Mouse (Mus musculus) adipocyte (in vitro differentiated cells): ENCODE measurements at regions not wholly inside any gene's neighbourhood (a gene's known extent, or its start where the extent isn't known, plus 50 kb on each side); places are given as distances from the start of the nearest gene placed in this dataset.
"Not testable (repeated sequence)": the region's sequence is repeated elsewhere in the genome, so short reads cannot be mapped to it uniquely, and the experiment has no call there.

ENCODE experiments used
- DNase-seq: peaks from one replicate; pipeline ENCODE4 v3.0.0-alpha.2; 2016; ENCODE audit warnings: low spot score

DNA sequence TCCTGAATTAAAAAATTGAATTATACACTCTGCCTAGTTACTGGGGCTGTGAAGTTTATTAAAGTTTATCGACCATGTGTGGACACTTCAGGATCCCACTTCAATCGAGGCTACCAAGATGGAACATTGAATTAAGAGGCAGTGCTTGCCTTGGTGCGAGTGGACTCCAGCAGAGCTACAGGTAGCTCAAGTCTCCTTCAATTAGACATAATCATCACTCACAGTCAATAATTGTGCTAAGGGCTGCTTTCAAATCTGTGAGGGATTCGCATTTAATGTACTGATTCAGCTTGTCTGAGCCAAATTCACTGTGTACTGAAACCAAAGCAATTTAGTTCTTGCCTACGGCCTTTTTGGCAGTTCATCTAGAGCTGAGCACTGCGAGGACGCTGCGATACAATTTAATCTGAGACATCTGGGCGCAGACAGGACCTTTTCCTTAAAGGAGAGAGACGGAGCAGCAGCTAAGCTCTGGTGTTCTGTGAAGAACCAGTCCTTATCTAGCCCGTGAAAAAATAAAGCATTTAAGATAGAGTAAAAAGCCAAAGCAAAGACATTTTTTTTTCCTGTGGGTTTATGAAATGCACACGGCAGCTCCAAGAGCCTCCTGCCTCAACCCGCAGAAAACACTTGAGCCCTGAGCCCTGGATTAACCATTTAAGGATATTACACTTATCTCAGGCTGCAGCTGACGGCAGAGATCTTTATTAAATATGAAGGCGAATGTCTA lies 220.8 kb upstream of the Irx1 start:
- DNase-seq = no peak

DNA sequence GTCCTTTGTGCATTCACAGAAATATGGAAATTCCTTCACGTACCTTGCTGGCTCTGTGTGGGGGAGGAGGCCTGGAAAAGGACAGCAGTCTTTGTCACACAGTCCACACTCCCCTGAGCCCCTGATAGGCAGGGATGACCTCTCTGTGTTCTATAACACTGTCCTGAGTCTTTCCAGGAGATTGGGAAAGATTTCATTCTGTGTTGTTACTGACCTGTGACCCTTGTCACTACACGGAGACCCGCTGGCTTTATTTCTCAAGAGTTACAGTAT lies 221.3 kb upstream of the Irx1 start:
- no peak for DNase-seq

DNA sequence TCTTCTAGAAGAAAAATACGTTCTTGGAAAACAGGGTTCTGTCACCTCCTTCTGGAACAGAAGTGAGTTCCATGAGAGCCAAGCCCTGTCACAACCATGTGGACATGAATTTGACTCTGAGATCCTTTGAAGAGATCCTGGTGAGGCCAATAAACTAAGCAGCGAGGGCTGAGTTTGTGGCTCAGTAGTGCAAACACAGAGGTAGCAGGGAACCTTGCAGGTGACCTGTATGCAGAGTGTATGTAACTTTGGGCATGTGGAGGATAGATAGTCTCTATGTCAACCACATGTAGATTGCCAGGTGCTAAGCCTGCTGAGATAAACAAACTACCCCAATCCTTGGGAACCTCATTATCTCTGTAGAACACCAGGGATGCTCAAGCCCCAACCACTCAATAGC lies 232.4 kb upstream of the Irx1 start:
- no peak for DNase-seq

DNA sequence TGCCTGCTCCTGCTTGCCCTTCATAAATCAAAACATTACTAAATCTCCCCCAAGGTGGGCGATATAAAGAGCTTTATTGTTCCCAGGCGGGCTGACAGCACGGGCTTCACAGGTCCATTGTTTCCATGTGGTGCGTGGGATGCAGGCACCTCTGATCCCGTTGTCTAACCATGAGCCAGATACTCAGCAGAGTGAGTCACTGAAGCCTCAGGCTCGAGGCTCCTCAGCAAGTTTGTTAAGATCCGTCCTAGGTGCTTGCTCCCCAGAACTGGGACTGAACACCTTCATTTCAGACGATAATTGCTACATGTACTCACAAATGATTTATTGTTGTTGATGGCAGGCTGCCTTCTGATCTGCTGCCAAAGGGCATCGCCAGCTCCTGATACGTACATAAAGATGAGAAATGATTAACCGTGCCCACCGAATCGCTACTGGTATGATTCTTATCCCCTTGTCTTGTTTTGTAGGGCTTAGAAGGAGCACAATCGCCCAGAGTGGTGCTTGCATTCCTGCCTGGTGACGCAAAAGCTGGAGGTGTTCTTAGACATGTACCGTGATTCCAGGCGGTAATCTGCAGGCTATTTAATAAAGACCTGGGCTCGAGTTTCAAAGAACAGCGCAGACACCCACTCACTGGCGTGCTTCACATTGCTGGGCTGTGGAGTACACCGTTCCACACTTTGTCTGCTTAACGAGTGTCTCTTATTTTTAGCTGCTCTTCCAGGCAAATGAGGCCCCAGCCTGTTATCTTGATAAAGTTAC lies 235.0 kb upstream of the Irx1 start:
- no peak for DNase-seq

DNA sequence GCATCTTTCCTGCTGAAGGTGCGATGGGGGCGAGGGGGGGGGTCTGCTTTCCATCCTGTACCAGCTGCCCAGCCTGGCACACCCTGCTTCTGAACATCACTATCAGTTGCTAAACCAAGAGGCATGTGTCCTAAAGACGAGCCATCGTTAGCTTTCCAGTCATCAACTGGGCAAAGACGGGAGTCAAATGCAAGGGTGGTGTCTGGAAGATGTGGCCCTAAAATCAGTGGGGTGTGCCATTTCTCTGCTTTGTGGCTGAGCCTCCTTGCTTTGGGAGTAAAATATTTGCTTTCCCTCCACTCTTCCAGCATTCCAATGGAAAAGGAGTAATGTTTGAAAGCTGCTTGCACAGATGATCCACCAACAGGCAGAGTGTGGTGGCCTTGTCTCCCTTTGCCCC lies 246.0 kb upstream of the Irx1 start:
- DNase-seq = no peak

DNA sequence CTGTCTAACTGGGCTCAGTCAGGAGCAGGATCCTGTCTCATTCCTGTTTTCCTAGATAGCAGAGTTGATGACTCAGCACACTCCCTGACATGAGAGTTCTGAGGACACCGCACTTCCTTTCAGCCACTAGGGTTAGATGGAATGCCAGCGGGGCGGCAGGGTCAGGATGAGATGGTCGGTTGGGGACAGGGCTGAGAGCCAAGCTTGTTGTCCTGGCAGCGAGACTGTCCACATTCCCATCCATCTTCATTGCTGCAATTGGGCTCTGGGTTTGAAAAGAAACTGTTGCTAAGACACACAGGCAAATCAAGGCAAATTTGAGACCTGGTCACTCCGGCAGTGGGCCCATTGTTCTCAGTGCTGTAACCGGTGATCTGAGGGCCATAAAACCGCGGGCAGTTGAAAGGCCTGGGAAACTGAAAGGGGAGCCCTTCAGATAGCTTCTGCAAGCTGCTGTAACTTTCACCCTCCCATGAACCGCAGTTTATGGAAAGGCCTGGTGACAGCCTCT lies 246.5 kb upstream of the Irx1 start:
- DNase-seq = no peak

DNA sequence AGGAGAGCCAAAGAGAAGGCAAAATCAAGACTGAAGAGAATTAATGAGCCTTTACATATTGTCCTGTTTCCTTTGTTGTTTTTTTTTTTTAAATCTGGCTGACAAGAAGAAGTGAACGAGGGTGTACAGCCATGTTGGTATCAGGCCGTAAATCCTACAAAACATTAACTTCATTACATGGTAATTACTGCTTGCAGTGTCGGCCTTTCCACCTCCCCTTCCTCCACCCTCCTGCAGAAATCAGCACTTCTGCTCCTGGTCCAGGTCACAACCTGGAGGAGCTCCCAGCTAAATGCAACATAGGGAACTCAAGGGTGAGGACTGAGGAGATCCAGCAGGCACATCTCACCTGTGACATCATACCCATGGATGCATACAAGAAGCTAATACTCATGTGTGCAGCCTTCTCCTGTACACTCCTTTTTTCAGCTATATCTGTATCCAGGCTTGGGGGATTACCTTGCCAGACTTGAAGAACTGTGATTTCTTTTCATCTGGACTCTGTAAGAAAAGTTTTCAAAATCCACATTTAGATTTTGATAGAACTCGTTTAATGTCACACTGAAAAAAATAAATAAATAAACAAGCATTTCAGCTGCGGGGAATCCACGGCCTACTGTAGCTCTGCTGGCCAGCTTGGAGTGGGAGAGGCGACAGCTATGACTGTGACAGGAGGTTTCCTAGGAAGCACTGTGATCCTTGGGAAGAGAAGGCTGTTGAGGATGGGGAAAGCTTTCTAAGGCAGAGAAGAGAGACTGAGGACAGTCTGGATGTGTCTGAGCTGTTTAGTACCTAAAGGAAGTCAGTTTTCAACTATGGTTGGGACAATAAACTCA lies 247.2 kb upstream of the Irx1 start:
- no peak for DNase-seq

DNA sequence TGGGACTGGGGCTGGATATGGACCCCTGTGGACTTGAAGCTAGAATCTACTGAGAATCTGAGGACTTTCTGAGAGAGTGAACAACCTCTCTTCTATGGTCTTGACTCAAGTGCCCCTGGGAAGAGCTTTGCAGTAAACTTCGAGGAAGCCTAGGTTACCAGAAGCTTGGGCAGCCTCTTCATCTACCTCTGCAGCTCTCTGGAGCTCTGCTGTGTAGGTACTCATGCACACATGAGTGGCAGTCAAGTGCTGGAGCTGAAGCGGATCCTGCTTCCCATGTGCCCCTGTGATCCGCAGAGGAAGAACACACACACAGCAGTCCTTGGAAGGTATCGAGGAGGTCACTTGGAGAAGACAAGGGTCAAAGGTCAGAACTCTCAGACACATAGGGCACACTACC lies 248.2 kb upstream of the Irx1 start:
- DNase-seq = no peak

DNA sequence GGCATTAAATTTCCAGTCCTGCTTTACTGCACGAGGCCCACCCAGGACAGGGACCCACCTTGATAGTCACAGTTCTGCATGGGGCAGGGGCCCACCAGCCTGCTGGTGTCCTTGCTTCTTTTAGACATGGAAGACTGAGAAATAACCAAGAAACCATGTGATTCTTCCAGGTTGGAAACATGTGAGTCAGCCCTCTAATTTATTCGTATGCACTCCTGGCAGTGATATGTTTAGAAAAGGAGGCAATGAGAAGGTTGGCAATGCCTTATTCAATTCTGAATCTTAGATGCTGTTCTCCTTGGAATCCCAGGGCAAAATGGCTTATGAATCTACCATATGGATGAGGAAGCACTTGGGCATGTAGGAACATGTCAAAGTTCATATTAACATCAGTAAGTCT lies 249.2 kb upstream of the Irx1 start:
- DNase-seq = no peak

DNA sequence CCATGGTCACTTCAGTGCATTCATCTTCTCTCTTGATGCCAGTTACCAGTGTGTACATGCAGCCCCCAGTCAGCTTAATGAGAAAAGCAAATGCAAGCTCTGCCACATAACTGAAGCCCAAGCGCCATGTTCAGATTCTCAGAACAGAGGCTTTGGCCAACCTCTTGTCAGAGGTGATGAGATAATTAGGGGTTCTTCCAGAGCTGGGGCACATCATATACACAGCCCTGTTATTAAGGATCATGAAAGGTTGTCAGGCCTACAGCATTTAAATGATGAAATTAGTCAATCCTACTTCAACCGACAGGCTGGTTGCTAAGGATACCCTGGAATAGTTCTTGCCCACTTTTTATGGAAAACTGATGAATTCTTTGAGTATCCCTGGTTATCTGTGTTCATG lies 255.8 kb upstream of the Irx1 start:
- no peak for DNase-seq

DNA sequence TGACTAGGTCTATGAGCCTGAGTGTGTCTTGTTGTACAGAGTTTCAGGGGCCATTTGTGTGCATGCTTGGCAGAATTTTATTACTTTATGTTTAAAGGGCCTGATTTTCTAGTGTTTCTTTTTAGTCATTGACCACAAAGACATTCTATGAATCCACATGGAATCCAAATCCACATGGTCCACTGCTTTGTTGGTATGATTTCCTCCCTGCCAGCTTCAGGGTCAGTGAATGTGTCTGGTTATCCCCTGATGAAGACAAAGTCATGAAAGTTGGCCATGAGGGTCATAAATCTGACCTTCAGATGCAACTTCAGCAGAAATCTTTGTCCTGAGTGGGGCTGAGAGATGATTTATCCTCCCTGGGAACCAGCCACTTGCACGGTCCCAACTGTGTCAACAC lies 263.6 kb upstream of the Irx1 start:
- no peak for DNase-seq

DNA sequence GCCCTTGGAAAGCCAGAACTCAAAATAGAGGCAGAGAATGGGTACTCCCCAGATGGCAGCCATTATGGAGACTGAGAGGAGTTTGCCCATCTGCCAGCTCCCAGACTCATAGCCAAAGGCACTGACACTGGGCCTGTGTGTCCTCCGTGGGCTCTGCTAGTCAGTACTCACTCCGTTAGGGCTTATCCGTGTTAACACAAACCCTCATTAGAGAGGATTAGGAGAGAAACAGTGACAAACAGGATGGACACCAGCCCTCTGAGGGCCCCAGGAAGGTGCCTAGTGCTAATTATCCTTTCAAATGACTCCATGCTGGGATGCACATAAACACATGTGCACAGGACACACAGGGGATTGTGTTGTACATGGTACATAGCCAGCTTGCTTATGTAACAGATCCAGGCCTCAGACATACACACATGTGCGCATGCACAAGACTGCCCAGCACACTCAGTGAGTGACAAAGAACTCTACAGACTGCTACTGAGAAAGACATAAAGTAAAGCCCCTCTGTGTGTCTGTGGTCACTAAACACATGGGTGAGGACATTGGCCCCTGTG lies 267.6 kb upstream of the Irx1 start:
- no peak for DNase-seq

DNA sequence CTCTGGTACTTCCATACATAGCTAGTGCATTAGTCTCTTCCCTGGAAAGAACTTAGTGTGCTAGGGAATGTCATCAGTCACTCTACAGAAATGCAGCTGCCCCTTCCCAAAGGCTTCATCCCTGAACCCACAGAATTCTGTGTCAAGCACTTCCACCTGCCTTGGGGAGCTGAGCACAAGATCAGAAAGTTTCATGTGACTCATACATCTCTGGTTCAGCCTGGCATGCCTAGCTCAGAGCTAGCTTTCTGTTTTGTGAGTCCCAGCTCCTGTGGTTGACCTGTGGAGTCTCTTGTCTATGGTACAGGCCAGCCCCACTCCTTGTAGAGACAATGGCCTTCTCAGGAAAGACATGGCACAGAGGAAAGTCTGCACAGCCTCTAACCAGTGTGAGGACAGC lies 268.6 kb upstream of the Irx1 start:
- no peak for DNase-seq

DNA sequence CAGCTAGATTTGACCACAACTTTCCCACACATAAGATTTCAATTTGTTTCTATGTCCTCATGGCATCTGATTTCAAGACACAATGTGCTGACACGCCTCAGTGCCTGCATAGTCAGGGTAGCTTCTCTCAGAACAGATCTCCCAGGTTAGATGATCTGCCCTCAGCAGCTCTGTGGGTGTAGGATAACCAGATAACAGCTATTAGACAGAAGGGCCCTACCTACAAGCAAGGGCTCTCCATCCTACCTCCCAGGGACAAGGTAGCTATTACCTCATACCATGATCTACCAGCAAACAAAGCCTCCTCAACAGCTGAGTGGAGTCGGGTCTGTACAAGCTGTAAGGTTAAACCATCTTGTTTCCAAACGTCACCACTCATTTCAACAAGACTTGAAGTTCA lies 278.4 kb upstream of the Irx1 start:
- DNase-seq = no peak

DNA sequence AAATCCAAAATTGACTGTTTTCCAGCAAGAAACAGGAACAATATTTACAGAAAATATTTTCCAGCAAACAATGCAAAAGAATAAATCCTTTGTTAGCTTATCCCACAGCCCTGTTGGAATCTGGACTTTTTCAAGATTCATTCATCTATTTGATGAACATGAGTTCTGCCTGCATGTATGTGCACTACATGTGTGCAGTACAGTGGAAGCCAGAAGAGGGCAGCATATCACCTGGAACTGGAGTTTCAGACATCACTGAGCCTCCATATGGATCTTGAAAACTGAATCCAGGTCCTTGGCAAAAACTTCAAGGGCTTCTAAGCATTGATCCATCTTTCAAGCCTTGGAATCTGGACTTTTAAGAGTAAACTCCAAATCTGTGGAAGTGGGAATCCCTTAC lies 286.9 kb upstream of the Irx1 start:
- DNase-seq = no peak

DNA sequence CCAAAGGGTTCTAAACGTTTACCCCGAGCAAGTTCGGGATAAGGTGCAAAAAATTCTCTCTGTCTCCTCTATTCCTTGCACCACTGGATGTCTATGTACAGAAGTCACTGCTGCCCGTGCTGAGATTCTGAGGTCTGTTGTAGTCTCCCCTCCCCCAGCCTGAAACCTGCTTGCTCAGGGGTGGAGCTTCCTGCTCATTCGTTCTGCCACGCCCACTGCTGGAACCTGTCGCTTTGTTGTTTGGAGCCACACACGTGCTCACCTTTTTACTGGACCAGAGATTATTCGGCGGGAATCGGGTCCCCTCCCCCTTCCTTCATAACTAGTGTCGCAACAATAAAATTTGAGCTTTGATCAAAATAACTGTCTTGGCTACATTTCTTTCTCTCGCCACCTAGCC lies 289.7 kb upstream of the Irx1 start:
- DNase-seq = not testable (repeated sequence)

DNA sequence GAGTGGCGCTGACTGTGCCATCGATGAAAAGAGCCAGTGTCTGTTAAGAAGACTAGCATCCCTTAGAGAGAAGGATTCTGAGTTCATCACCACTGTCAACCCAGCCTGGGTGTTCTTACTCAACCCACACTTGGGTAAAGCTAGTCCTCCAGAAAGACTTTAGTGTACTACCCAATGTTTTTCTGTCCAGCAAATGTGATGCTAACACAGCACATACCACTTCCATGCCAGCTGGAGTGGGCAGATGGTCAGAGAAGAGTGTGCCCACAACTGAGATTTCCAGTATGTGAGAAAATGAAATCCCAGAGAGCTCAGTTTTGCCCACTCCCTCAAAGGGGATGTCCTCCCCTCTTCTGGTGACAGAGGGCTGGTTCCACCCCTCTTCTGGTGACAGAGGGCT lies 295.3 kb upstream of the Irx1 start:
- DNase-seq = no peak

DNA sequence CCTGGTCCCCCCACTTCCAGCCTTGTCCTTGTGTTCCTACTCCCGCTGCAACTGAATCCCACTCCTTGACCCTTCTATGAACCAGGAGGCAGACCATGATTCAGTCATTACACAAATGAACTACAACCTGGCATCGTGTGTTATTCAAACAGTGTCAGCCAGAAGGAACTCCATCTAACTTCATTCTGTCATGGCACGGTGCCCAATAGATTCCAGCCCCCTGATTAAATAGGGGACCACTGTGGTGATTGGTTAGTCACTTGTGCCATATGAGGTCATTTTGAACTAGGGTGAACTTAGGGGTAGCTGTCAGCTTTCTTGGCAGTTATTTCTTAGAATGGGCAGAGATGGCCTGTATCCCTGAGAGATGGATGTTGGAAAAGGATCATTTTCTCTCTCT lies 300.9 kb upstream of the Irx1 start:
- no peak for DNase-seq

DNA sequence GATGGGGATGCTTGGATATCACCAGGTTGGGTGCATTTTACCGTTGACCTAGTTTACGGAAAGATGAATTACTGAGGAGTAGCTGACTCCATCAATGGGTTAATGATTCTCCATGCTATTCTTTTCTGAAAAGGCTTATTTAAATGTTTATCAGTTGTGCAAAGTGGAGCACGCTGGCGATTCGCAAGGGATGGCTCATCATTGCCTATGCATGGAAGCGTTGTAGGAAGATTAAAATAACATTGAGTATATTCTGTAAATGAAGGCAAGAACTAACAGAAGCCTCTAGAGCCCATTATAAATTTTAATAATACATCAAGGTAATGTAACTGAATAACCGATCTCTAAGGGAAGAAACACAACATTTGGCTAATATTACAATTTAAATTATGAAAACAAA lies 301.6 kb upstream of the Irx1 start:
- no peak for DNase-seq

DNA sequence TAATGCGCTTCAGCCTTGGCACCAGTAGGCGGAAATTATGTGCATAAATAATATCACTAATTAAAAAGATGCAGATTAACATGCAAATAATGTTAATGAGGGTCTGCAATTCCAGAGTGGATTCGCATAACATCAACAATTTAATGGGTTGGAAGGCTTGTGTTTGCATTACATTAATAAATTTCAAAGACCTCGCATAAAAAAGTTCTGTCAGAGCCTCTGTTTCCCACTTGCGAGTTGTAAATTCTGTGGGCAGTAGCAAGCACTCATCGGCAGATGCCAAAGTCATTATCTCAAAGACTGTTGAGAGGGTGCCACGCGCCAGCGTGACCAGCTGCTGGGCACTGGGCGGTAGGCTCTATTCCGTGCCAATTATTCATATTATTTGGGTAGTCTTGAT lies 302.1 kb upstream of the Irx1 start:
- DNase-seq = no peak

DNA sequence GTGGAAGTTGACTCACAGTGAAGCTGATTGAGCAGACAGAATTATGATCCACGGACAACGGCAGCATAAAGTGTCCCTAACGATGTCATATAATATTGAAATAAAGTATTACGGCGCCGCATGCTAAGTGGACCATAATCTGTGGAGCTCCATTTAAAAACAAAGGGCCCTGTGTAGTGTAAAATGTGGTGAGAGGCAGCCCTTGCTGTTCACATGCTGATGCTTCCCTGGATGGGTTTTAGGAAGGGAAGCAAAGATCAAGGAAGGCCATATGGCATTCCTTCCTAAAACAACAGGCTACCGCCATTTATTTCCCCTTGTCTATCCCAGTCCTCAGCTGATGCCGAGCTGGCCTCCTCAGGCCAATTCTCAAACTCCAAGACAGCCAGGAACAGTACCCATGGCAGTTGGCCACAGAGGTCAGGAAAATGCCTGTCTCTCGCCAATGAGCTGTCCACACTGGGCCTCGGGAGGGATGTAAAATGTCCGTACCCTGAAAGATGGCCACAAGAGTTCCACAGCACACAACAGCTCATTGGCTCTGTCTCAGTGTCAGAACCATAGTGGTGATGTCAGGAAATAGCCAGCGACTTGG lies 302.7 kb upstream of the Irx1 start:
- no peak for DNase-seq

DNA sequence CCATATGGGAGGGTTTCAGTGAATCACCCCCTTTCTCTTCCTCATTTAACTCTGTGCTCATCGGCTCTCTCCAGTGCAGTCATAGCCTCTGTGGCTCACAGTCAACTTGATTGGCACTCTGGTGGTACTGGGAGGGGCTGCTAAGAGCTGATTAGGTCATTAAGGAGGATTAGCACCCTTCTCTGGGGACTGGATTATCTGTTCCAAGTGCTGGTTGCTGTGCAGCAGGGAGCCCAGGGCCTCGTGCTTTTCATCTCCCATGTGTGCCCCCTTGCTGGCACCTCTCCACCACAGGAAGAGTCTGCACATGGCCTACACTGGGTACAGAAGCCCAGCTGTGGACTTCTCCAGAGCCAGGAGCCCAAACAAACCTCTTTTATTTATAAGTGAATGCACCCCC lies 316.8 kb upstream of the Irx1 start:
- DNase-seq = no peak
